Mouse (Mus musculus): ENCODE measurements around the gene Snapc3. TPM values are rescaled to one million over a fixed set of nuclear protein-coding genes. Genes with fewer than 3 reads are reported as not detected.

Gene Snapc3
- polyA plus RNA-seq, 1 experiment from 2014 or later, result 7.8 TPM

Other genes starting within 250 kb of the Snapc3 start
- gene Ttc39b, start 93.5 kb upstream of the Snapc3 start, polyA plus RNA-seq (2015; fragmentation: Nextera tagmentation; extraction: Ambion mirVana), result 1.5 and 1.8 TPM in 2 replicates
- gene Psip1, start 68.7 kb downstream of the Snapc3 start, polyA plus RNA-seq (2015; fragmentation: Nextera tagmentation; extraction: Ambion mirVana), result 36.1 and 38.4 TPM in 2 replicates
- gene Ccdc171, start 107.8 kb downstream of the Snapc3 start, polyA plus RNA-seq (2015; fragmentation: Nextera tagmentation; extraction: Ambion mirVana), result 0.98 and 1.0 TPM in 2 replicates

Data from liver, embryonic 16.5 days (tissue).